Mouse (Mus musculus) limb, embryonic 10.5 days (tissue): ENCODE data around the gene Eif2ak3. TPM values are rescaled to one million over a fixed set of nuclear protein-coding genes. Genes with fewer than 3 reads are reported as not detected.

Experiments used
- DNase-seq: peaks from one replicate; pipeline ENCODE4 v3.0.0-alpha.2; 2017; ENCODE audit warnings: low spot score
- H3K27ac ChIP-seq: fragments of 300-500 bp; sonication (generic); 2 replicates; pipeline ENCODE4 v1.5.1; 2016; ENCODE audit warnings: mild to moderate bottlenecking
- H3K27me3 ChIP-seq: fragments of 300-500 bp; sonication (generic); 2 replicates; pipeline ENCODE4 v1.6.1; 2016; ENCODE audit warnings: low read depth, mild to moderate bottlenecking; ENCODE audit not compliant: poor library complexity, severe bottlenecking
- H3K36me3 ChIP-seq: fragments of 300-500 bp; sonication (generic); 2 replicates; pipeline ENCODE4 v1.6.1; 2016; ENCODE audit warnings: mild to moderate bottlenecking, moderate library complexity
- H3K4me1 ChIP-seq: fragments of 300-500 bp; sonication (generic); 2 replicates; pipeline ENCODE4 v1.6.1; 2016
- H3K4me3 ChIP-seq: fragments of 300-500 bp; sonication (generic); 2 replicates; pipeline ENCODE4 v1.5.1; 2016; ENCODE audit warnings: mild to moderate bottlenecking, moderate library complexity
- H3K9me3 ChIP-seq: fragments of 300-500 bp; sonication (generic); replicated peaks from 2 replicates; pipeline ENCODE4 v1.6.1; 2016; ENCODE audit warnings: mild to moderate bottlenecking
- WGBS: fragments of 180-500 bp; shearing (Covaris S2); methylation state at CpG from one replicate; pipeline ENCODE4 v1.1.7; 2016; 5-methylcytosine and 5-hydroxymethylcytosine counted together
- polyA plus RNA-seq: library from polyadenylated mRNA; unstranded; fragments of >200 nt; fragmentation: Nextera tagmentation; extraction: Ambion mirVana; gene quantifications from 2 replicates; pipeline ENCODE4 v1.2.1, GENCODE M21; 2016

The Eif2ak3 gene
- polyA plus RNA-seq, 1 experiment from 2014 or later, result 9.7 TPM

GRCm38 (mm10) chr6:70874035-70874775 lies 29.9 kb downstream of the Eif2ak3 start:
- 84% methylated on average over 5 of the region's 5 CpGs for WGBS
- Histone ChIP-seq H3K4me1 (no peaks in the 10 kb centered on the region), H3K36me3 (peaks cover 8% of the 10 kb centered on the region), H3K27ac (no peak overlapping the region), H3K27me3 (no peaks in the 10 kb centered on the region), H3K9me3 (no peaks in the 10 kb centered on the region), H3K4me3 (no peak overlapping the region)
- no peak for DNase-seq

- Histone ChIP-seq H3K9me3 (no peaks in the 10 kb centered on the region), H3K36me3 (peaks cover 9% of the 10 kb centered on the region), H3K4me1 (no peaks in the 10 kb centered on the region), H3K4me3 (no peak overlapping the region), H3K27ac (no peak overlapping the region), H3K27me3 (no peaks in the 10 kb centered on the region)
- 97% methylated on average over 1 of the region's 1 CpGs for WGBS
- DNase-seq, result no peak
Observed at GRCm38 (mm10) chr6:70875017-70875416, 30.7 kb downstream of the Eif2ak3 start.

- Histone ChIP-seq H3K9me3 (no peaks in the 10 kb centered on the region), H3K36me3 (peaks cover 44% of the 10 kb centered on the region), H3K4me3 (no peak overlapping the region), H3K27ac (no peak overlapping the region), H3K4me1 (no peaks in the 10 kb centered on the region), H3K27me3 (no peaks in the 10 kb centered on the region)
- peak; percentile 77 for DNase-seq
- 20% methylated on average over 5 of the region's 5 CpGs for WGBS
Observed at GRCm38 (mm10) chr6:70880714-70881304, 36.5 kb downstream of the Eif2ak3 start.

GRCm38 (mm10) chr6:70887993-70888392 lies 43.7 kb downstream of the Eif2ak3 start:
- Histone ChIP-seq H3K27me3 (no peaks in the 10 kb centered on the region), H3K9me3 (no peaks in the 10 kb centered on the region), H3K4me1 (no peaks in the 10 kb centered on the region), H3K27ac (no peak overlapping the region), H3K36me3 (peaks cover 90% of the 10 kb centered on the region), H3K4me3 (no peak overlapping the region)
- WGBS, result 95% methylated on average over 11 of the region's 11 CpGs
- DNase-seq, result no peak

GRCm38 (mm10) chr6:70898166-70898565 lies 53.9 kb downstream of the Eif2ak3 start:
- 79% methylated on average over 6 of the region's 6 CpGs for WGBS

GRCm38 (mm10) chr6:70899594-70900003 lies 55.3 kb downstream of the Eif2ak3 start:
- no peaks in the 10 kb centered on the region for H3K4me1 ChIP-seq
- no peaks in the 10 kb centered on the region for H3K27me3 ChIP-seq
- H3K36me3 ChIP-seq, result peaks cover 64% of the 10 kb centered on the region
- H3K27ac ChIP-seq, result no peak overlapping the region
- no peak for DNase-seq
- WGBS, result 44% methylated on average over 8 of the region's 8 CpGs
- H3K9me3 ChIP-seq, result no peaks in the 10 kb centered on the region
- H3K4me3 ChIP-seq, result no peak overlapping the region

More at GRCm38 (mm10) chr6:70898166-70898565, 53.9 kb downstream of the Eif2ak3 start:
- Histone ChIP-seq H3K36me3 (peaks cover 66% of the 10 kb centered on the region), H3K4me3 (no peak overlapping the region), H3K27me3 (no peaks in the 10 kb centered on the region), H3K9me3 (no peaks in the 10 kb centered on the region), H3K27ac (no peak overlapping the region), H3K4me1 (no peaks in the 10 kb centered on the region)
- no peak for DNase-seq

GRCm38 (mm10) chr6:70903689-70904088 lies 59.4 kb downstream of the Eif2ak3 start:
- H3K36me3 ChIP-seq, result peaks cover 51% of the 10 kb centered on the region
- no peaks in the 10 kb centered on the region for H3K4me1 ChIP-seq
- H3K4me3 ChIP-seq, result no peak overlapping the region
- no peak overlapping the region for H3K27ac ChIP-seq
- 94% methylated on average over 5 of the region's 5 CpGs for WGBS
- no peaks in the 10 kb centered on the region for H3K27me3 ChIP-seq
- no peak for DNase-seq
- no peaks in the 10 kb centered on the region for H3K9me3 ChIP-seq

GRCm38 (mm10) chr6:70909572-70909971 lies 65.3 kb downstream of the Eif2ak3 start:
- H3K27me3 ChIP-seq, result peaks cover 17% of the 10 kb centered on the region
- WGBS, result 93% methylated on average over 7 of the region's 7 CpGs
- no peak overlapping the region for H3K4me3 ChIP-seq
- H3K27ac ChIP-seq, result no peak overlapping the region
- no peak for DNase-seq
- H3K9me3 ChIP-seq, result no peaks in the 10 kb centered on the region
- H3K36me3 ChIP-seq, result peaks cover 18% of the 10 kb centered on the region
- H3K4me1 ChIP-seq, result peaks cover 14% of the 10 kb centered on the region

GRCm38 (mm10) chr6:70910285-70910684 lies 66.0 kb downstream of the Eif2ak3 start:
- H3K4me1 ChIP-seq, result peaks cover 14% of the 10 kb centered on the region
- peaks cover 17% of the 10 kb centered on the region for H3K27me3 ChIP-seq
- peaks cover 15% of the 10 kb centered on the region for H3K36me3 ChIP-seq
- no peak overlapping the region for H3K4me3 ChIP-seq
- no peak overlapping the region for H3K27ac ChIP-seq
- DNase-seq, result no peak
- H3K9me3 ChIP-seq, result no peaks in the 10 kb centered on the region
- 84% methylated on average over 4 of the region's 4 CpGs for WGBS

- Histone ChIP-seq H3K4me1 (peaks cover 14% of the 10 kb centered on the region), H3K9me3 (no peaks in the 10 kb centered on the region), H3K36me3 (no peaks in the 10 kb centered on the region), H3K27ac (no peak overlapping the region), H3K27me3 (peaks cover 17% of the 10 kb centered on the region), H3K4me3 (peak overlapping the region; percentile 22)
- DNase-seq, result no peak
- WGBS, result 17% methylated on average over 20 of the region's 20 CpGs
Observed at GRCm38 (mm10) chr6:70911668-70912395, 67.5 kb downstream of the Eif2ak3 start.

- Histone ChIP-seq H3K27me3 (peaks cover 17% of the 10 kb centered on the region), H3K27ac (no peak overlapping the region), H3K4me1 (peaks cover 14% of the 10 kb centered on the region), H3K9me3 (no peaks in the 10 kb centered on the region), H3K4me3 (no peak overlapping the region), H3K36me3 (no peaks in the 10 kb centered on the region)
- DNase-seq, result no peak
- WGBS, result 69% methylated on average over 7 of the region's 7 CpGs
Observed at GRCm38 (mm10) chr6:70912396-70912765, 68.1 kb downstream of the Eif2ak3 start.

GRCm38 (mm10) chr6:70918827-70919226 lies 74.5 kb downstream of the Eif2ak3 start, which contains the start of gene Tex37:
Tex37 (minus strand) TSS chr6:70918927.
- no peak for DNase-seq
- Histone ChIP-seq H3K4me3 (no peak within 1 kb of the TSS), H3K36me3 (no peaks in the 10 kb centered on the region), H3K27me3 (no peaks in the 10 kb centered on the region), H3K4me1 (peaks cover 10% of the 10 kb centered on the region), H3K27ac (no peak within 1 kb of the TSS), H3K9me3 (no peaks in the 10 kb centered on the region)
- 93% methylated on average over 3 of the region's 3 CpGs for WGBS
